Comparison of ENCODE assay signal across 8 mouse cellular contexts in the genomic region with DNA sequence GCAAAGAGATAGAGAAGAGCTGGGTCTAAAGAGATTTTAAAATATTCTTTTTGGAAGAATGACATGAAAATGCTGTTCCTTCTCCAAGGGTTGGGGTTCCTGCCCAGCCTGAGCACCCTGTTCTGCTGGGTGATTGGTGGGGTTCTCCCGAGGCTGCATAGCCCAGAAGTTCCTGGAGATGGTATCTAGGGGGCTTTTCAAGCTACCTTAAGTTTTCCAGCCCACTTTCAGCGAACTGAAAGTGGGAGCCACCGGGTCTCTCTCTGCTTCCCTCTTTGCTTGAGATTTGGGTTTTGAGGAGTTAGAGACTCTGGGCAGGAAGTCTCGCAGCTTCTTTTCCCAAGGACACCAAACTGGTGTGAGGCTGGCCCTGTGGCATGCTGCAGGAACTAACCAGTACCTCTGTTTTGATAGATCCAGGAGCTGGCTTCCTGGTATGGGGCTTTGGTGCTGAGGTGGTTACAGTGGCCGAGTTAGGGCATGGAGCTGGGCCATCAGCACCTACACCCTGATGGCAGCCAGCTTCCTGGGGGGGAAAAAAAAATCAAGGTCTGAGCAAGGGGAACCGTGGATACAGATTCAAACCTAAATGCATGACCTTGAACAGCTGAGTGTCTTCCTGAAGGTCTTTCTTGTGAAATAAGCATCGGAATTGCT. TPM values are rescaled to one million over a fixed set of nuclear protein-coding genes. Genes with fewer than 3 reads are reported as not detected.
DNase-seq lines count a peak whose midpoint lies in the region; ATAC-seq and TF ChIP-seq lines count a peak whose summit lies in the region.

No protein-coding gene starts in this region.

- H3K9me3 ChIP-seq in heart, embryonic 14.5 days (ENCODE audit: control insufficient read depth, low read length): no peaks in the 10 kb centered on the region
- H3K9me3 ChIP-seq in limb, embryonic 14.5 days (ENCODE audit: control insufficient read depth, low read length): no peaks in the 10 kb centered on the region
- no peaks in the 10 kb centered on the region for H3K9me3 ChIP-seq in stomach, postnatal 0 days (ENCODE audit: control insufficient read depth, low read length)

- no peaks in the 10 kb centered on the region for H3K36me3 ChIP-seq in thymus, adult 2 months (ENCODE audit: control insufficient read depth, insufficient read depth, low read length)
- H3K36me3 ChIP-seq in heart, embryonic 14.5 days (ENCODE audit: control insufficient read depth, insufficient read depth, low read length): no peaks in the 10 kb centered on the region
- H3K36me3 ChIP-seq in limb, embryonic 14.5 days (ENCODE audit: control insufficient read depth, insufficient read depth, low read length): peaks cover 9% of the 10 kb centered on the region
- no peaks in the 10 kb centered on the region for H3K36me3 ChIP-seq in stomach, postnatal 0 days (ENCODE audit: control insufficient read depth, insufficient read depth, low read length)

- WGBS in thymus, adult 2 months: 32% methylated on average over 7 of the region's 7 CpGs
- 49% methylated on average over 7 of the region's 7 CpGs for WGBS in heart, embryonic 14.5 days
- 75% methylated on average over 7 of the region's 7 CpGs for WGBS in limb, embryonic 14.5 days
- WGBS in stomach, postnatal 0 days: 44% methylated on average over 7 of the region's 7 CpGs

- no peak for TF ChIP-seq CTCF in thymus, adult 2 months (IDR thresholded peaks at IDR 0.05; ENCODE audit: borderline replicate concordance, control insufficient read depth, extremely low read depth, insufficient read depth, low read length, poor library complexity)
- TF ChIP-seq CTCF in stomach, postnatal 0 days (IDR thresholded peaks at IDR 0.05; ENCODE audit: low read depth): no peak

- no peak for DNase-seq in thymus, adult 2 months
- DNase-seq in thymus, postnatal 4 days: no peak
- no peak for DNase-seq in limb, embryonic 14.5 days (ENCODE audit: low spot score)
- peak; percentile 25 for DNase-seq in stomach, postnatal 0 days (ENCODE audit: low spot score)
- DNase-seq in embryo, embryonic 11 days: no peak
- no peak for DNase-seq in frontal cortex, postnatal 10 days (ENCODE audit: low spot score in 2 of 2)
- no peak for DNase-seq in gastrocnemius, postnatal 25 days

- peak overlapping the region; percentile 88 for H3K4me2 ChIP-seq in heart, embryonic 14.5 days (ENCODE audit: low read length)
- H3K4me2 ChIP-seq in limb, embryonic 14.5 days (replicated peaks; ENCODE audit: low read depth, low read length, severe bottlenecking): peak overlapping the region; percentile 79
- peak overlapping the region; percentile 68 for H3K4me2 ChIP-seq in stomach, postnatal 0 days (replicated peaks; ENCODE audit: low read depth)

- TF ChIP-seq POLR2A in thymus, adult 2 months (IDR thresholded peaks at IDR 0.05; ENCODE audit: control insufficient read depth, extremely low read depth, insufficient read depth, low read length, poor library complexity): no peak
- TF ChIP-seq POLR2A in limb, embryonic 14.5 days (IDR thresholded peaks at IDR 0.05; ENCODE audit: borderline replicate concordance, extremely low read depth, insufficient read depth, insufficient read length): no peak

- H3K4me1 ChIP-seq in thymus, adult 2 months (replicated peaks; ENCODE audit: control insufficient read depth, insufficient read depth, low read length): peaks cover 42% of the 10 kb centered on the region
- peaks cover 35 to 50% of the 10 kb centered on the region in 2 experiments for H3K4me1 ChIP-seq in heart, embryonic 14.5 days (ENCODE audit: control insufficient read depth in 2 of 2, insufficient read depth in 2 of 2, low read length in 2 of 2)
- peaks cover 36% of the 10 kb centered on the region for H3K4me1 ChIP-seq in limb, embryonic 14.5 days (ENCODE audit: control insufficient read depth, insufficient read depth, low read length)
- peaks cover 13% of the 10 kb centered on the region; the same call in 1 of the 2 replicates for H3K4me1 ChIP-seq in stomach, postnatal 0 days (replicated peaks; ENCODE audit: control insufficient read depth, insufficient read depth)

- H3K9ac ChIP-seq in heart, embryonic 14.5 days (ENCODE audit: low read length): peak overlapping the region; percentile 98
- peak overlapping the region; percentile 28 for H3K9ac ChIP-seq in limb, embryonic 14.5 days (ENCODE audit: low read depth, low read length, severe bottlenecking)
- H3K9ac ChIP-seq in stomach, postnatal 0 days (ENCODE audit: low read length): peak overlapping the region; percentile 91

- H3K27me3 ChIP-seq in thymus, adult 2 months (ENCODE audit: control insufficient read depth, insufficient read depth, low read length): no peaks in the 10 kb centered on the region
- H3K27me3 ChIP-seq in heart, embryonic 14.5 days (ENCODE audit: control insufficient read depth, insufficient read depth, low read length): no peaks in the 10 kb centered on the region
- H3K27me3 ChIP-seq in limb, embryonic 14.5 days (ENCODE audit: control insufficient read depth, insufficient read depth, low read length): no peaks in the 10 kb centered on the region
- no peaks in the 10 kb centered on the region for H3K27me3 ChIP-seq in stomach, postnatal 0 days (ENCODE audit: control insufficient read depth, insufficient read depth, low read length)

- H3K4me3 ChIP-seq in thymus, adult 2 months (ENCODE audit: control insufficient read depth, insufficient read depth, low read length): peak overlapping the region; percentile 19
- peak overlapping the region; percentile 36 to 93 for H3K4me3 ChIP-seq in heart, embryonic 14.5 days (ENCODE audit: control insufficient read depth in 1 of 2, insufficient read depth in 1 of 2, low read depth in 1 of 2, low read length in 2 of 2)
- H3K4me3 ChIP-seq in limb, embryonic 14.5 days (replicated peaks; ENCODE audit: low read length): peak overlapping the region; percentile 85
- H3K4me3 ChIP-seq in stomach, postnatal 0 days (ENCODE audit: low read depth, low read length): peak overlapping the region; percentile 97

- no peak for ATAC-seq in heart, embryonic 14.5 days (ENCODE audit: insufficient number of reproducible peaks, insufficient read depth, low FRiP score, low read depth)
- ATAC-seq in limb, embryonic 14.5 days (ENCODE audit: low FRiP score, low read depth): no peak
- ATAC-seq in stomach, postnatal 0 days (ENCODE audit: low FRiP score, low TSS enrichment): no peak

- TF ChIP-seq EP300 in stomach, postnatal 0 days (optimal IDR thresholded peaks at IDR 0.05): no peak

- no peak overlapping the region for H3K27ac ChIP-seq in thymus, adult 2 months (ENCODE audit: control insufficient read depth, insufficient read depth, low read length)
- peak overlapping the region; percentile 61 to 65 for H3K27ac ChIP-seq in heart, embryonic 14.5 days (replicated peaks in 1 of 2; ENCODE audit: control insufficient read depth in 1 of 2, insufficient read depth in 1 of 2, low read depth in 2 of 2, low read length in 2 of 2)
- no peak overlapping the region for H3K27ac ChIP-seq in limb, embryonic 14.5 days (replicated peaks; ENCODE audit: low read depth, low read length)
- H3K27ac ChIP-seq in stomach, postnatal 0 days (replicated peaks): 0 out of 2 replicates have a peak overlapping the region, but pooled peaks have one; percentile 8

RNA-seq across cellular contexts. Expression of a gene that starts 2.2 kb away (rescaled TPM):
- polyA plus RNA-seq in thymus, adult 2 months (2012; rRNA removed): 77.9 and 89.8 TPM in 2 replicates
- 5.6 and 6.5 TPM in 2 replicates for polyA plus RNA-seq in heart, embryonic 14.5 days (2014; fragmentation: Nextera tagmentation; extraction: Ambion mirVana)
- polyA plus RNA-seq in limb, embryonic 14.5 days (2012; rRNA removed): 36.7 and 46.7 TPM in 2 replicates
- 11.4 and 11.5 TPM in 2 replicates for polyA plus RNA-seq in limb, embryonic 14.5 days (2014; fragmentation: Nextera tagmentation; extraction: Ambion mirVana)
- 6.0 and 7.1 TPM in 2 replicates for polyA plus RNA-seq in stomach, postnatal 0 days (2015; fragmentation: Nextera tagmentation; extraction: Ambion mirVana)
- 1 to 10 TPM; 8.0 to 9.1 TPM for total RNA-seq in gastrocnemius, postnatal 25 days (2021)

RNA-seq across cellular contexts. Expression of a gene that starts 18.5 kb away (rescaled TPM):
- 107 and 124 TPM in 2 replicates for polyA plus RNA-seq in thymus, adult 2 months (2012; rRNA removed)
- 16.9 and 17.3 TPM in 2 replicates for polyA plus RNA-seq in heart, embryonic 14.5 days (2014; fragmentation: Nextera tagmentation; extraction: Ambion mirVana)
- 27.8 and 35.9 TPM in 2 replicates for polyA plus RNA-seq in limb, embryonic 14.5 days (2012; rRNA removed)
- 17.6 and 18.6 TPM in 2 replicates for polyA plus RNA-seq in limb, embryonic 14.5 days (2014; fragmentation: Nextera tagmentation; extraction: Ambion mirVana)
- 6.2 and 7.7 TPM in 2 replicates for polyA plus RNA-seq in stomach, postnatal 0 days (2015; fragmentation: Nextera tagmentation; extraction: Ambion mirVana)
- 10 to 100 TPM; 76.3 to 85.0 TPM for total RNA-seq in gastrocnemius, postnatal 25 days (2021)

Comparison
In these comparisons a context has a peak if more than half of its experiments do, and no peak if none do; other contexts are left out.
1. H3K27ac ChIP-seq: peak in heart, embryonic 14.5 days (2 of 2) and stomach, postnatal 0 days (single experiment); none in thymus, adult 2 months (single experiment) and limb, embryonic 14.5 days (single experiment).
2. H3K4me3 ChIP-seq: peak in every context shown above with its lines; median percentile 97 in stomach, postnatal 0 days; 85 in limb, embryonic 14.5 days; 64 in heart, embryonic 14.5 days; 19 in thymus, adult 2 months.
3. H3K9ac ChIP-seq: peak in every context shown above with its lines; median percentile 98 in heart, embryonic 14.5 days; 91 in stomach, postnatal 0 days; 28 in limb, embryonic 14.5 days.
4. Peak in every context shown above with its lines, with median percentiles within 50 percentile points of each other: H3K4me2 ChIP-seq.